Mouse (Mus musculus): Measurements from ENCODE around the gene Fbxo24. TPM values are rescaled to one million over a fixed set of nuclear protein-coding genes. Genes with fewer than 3 reads are reported as not detected.
"Not testable (repeated sequence)": the region's sequence is repeated elsewhere in the genome, so short reads cannot be mapped to it uniquely, and the experiment has no call there.

The Fbxo24 gene
- polyA plus RNA-seq, 2 experiments from 2014 or later = 0.46 to 0.49 TPM

- ATAC-seq = peak; percentile 18
Observed at GRCm38 (mm10) chr5:137641054-137641453, 12.3 kb upstream of the Fbxo24 start, which contains the start of gene Sap25. Sap25 (plus strand) TSS chr5:137641334.

- no peak for ATAC-seq
Observed at GRCm38 (mm10) chr5:137639472-137639871, 10.7 kb upstream of the Fbxo24 start.

GRCm38 (mm10) chr5:137633397-137634084 lies 4.7 kb upstream of the Fbxo24 start:
- ATAC-seq = no peak

- ATAC-seq = no peak
Observed at GRCm38 (mm10) chr5:137631591-137631990, 2.8 kb upstream of the Fbxo24 start.

- peak; percentile 48 for ATAC-seq
Observed at GRCm38 (mm10) chr5:137631171-137631570, 2.4 kb upstream of the Fbxo24 start.

- no peak for ATAC-seq
Observed at GRCm38 (mm10) chr5:137630602-137631001, 1.8 kb upstream of the Fbxo24 start.

- ATAC-seq = no peak
Observed at GRCm38 (mm10) chr5:137629906-137630545, 1.2 kb upstream of the Fbxo24 start.

GRCm38 (mm10) chr5:137629306-137629721 lies 512 bp upstream of the Fbxo24 start:
- no peak for ATAC-seq

- ATAC-seq = no peak
Observed at GRCm38 (mm10) chr5:137627991-137628390, 811 bp downstream of the Fbxo24 start.

GRCm38 (mm10) chr5:137623937-137624530 lies 4.8 kb downstream of the Fbxo24 start:
- no peak for ATAC-seq

- no peak for ATAC-seq
Observed at GRCm38 (mm10) chr5:137615347-137615746, 13.5 kb downstream of the Fbxo24 start.

- ATAC-seq = not testable (repeated sequence)
Observed at GRCm38 (mm10) chr5:137614921-137615320, 13.9 kb downstream of the Fbxo24 start.

GRCm38 (mm10) chr5:137613550-137613949 lies 15.3 kb downstream of the Fbxo24 start, which contains the start of gene Pcolce:
Pcolce (minus strand) TSS chr5:137613784.
- ATAC-seq = no peak

GRCm38 (mm10) chr5:137613076-137613475 lies 15.7 kb downstream of the Fbxo24 start:
- no peak for ATAC-seq

GRCm38 (mm10) chr5:137611245-137611602 lies 17.6 kb downstream of the Fbxo24 start:
- no peak for ATAC-seq

- no peak for ATAC-seq
Observed at GRCm38 (mm10) chr5:137610548-137611244, 18.1 kb downstream of the Fbxo24 start.

- no peak for ATAC-seq
Observed at GRCm38 (mm10) chr5:137610056-137610455, 18.7 kb downstream of the Fbxo24 start.

GRCm38 (mm10) chr5:137609292-137609691 lies 19.5 kb downstream of the Fbxo24 start:
- ATAC-seq = no peak

GRCm38 (mm10) chr5:137608654-137609190 lies 20.1 kb downstream of the Fbxo24 start:
- no peak for ATAC-seq

- no peak for ATAC-seq
Observed at GRCm38 (mm10) chr5:137607860-137608653, 20.7 kb downstream of the Fbxo24 start.

GRCm38 (mm10) chr5:137601365-137601729 lies 27.5 kb downstream of the Fbxo24 start:
- no peak for ATAC-seq

Data from CD4-positive, CD25-positive, alpha-beta regulatory T cell, adult 4 months (primary cell).